Mouse (Mus musculus): ENCODE measurements around the gene Ptpn11.

The Ptpn11 gene

GRCm38 (mm10) chr5:121122577-121122976 lies 68.6 kb downstream of the Ptpn11 start:
- DNase-seq, result no peak

- DNase-seq, result no peak
These were observed 69.2 kb downstream of the Ptpn11 start for GRCm38 (mm10) chr5:121122036-121122435.

GRCm38 (mm10) chr5:121119331-121120034 lies 71.7 kb downstream of the Ptpn11 start:
- DNase-seq, result no peak

- DNase-seq, result no peak
These were observed 72.9 kb downstream of the Ptpn11 start for GRCm38 (mm10) chr5:121118345-121118744.

- DNase-seq, result no peak
These were observed 74.3 kb downstream of the Ptpn11 start for GRCm38 (mm10) chr5:121116941-121117340.

GRCm38 (mm10) chr5:121115391-121116157 lies 75.6 kb downstream of the Ptpn11 start:
- DNase-seq, result no peak

GRCm38 (mm10) chr5:121114151-121114550 lies 77.0 kb downstream of the Ptpn11 start:
- peak in 1 of 2 experiments; percentile 23 for DNase-seq

- DNase-seq, result no peak
These were observed 78.8 kb downstream of the Ptpn11 start for GRCm38 (mm10) chr5:121112390-121112789.

- peak in 1 of 2 experiments; percentile 11 for DNase-seq
These were observed 79.9 kb downstream of the Ptpn11 start for GRCm38 (mm10) chr5:121111106-121111915.

- DNase-seq, result no peak
These were observed 82.0 kb downstream of the Ptpn11 start for GRCm38 (mm10) chr5:121109185-121109584.

GRCm38 (mm10) chr5:121106913-121107312 lies 84.3 kb downstream of the Ptpn11 start:
- DNase-seq, result peak; percentile 33 to 34

GRCm38 (mm10) chr5:121100886-121101580 lies 90.2 kb downstream of the Ptpn11 start:
- no peak for DNase-seq

GRCm38 (mm10) chr5:121100095-121100494 lies 91.1 kb downstream of the Ptpn11 start:
- no peak for DNase-seq

GRCm38 (mm10) chr5:121097970-121098369 lies 93.2 kb downstream of the Ptpn11 start:
- no peak for DNase-seq

GRCm38 (mm10) chr5:121096744-121097143 lies 94.5 kb downstream of the Ptpn11 start:
- DNase-seq, result no peak

GRCm38 (mm10) chr5:121093281-121093680 lies 97.9 kb downstream of the Ptpn11 start:
- DNase-seq, result no peak

GRCm38 (mm10) chr5:121089660-121090059 lies 101.5 kb downstream of the Ptpn11 start:
- DNase-seq, result no peak

GRCm38 (mm10) chr5:121087733-121088132 lies 103.5 kb downstream of the Ptpn11 start:
- no peak for DNase-seq

GRCm38 (mm10) chr5:121082605-121083004 lies 108.6 kb downstream of the Ptpn11 start:
- no peak for DNase-seq

GRCm38 (mm10) chr5:121081754-121082153 lies 109.4 kb downstream of the Ptpn11 start:
- DNase-seq, result no peak

Measured in spleen, adult 18-20 months (tissue).